Mouse (Mus musculus) embryonic facial prominence, embryonic 14.5 days (tissue): ENCODE data around the gene Ahnak2. TPM values are rescaled to one million over a fixed set of nuclear protein-coding genes. Genes with fewer than 3 reads are reported as not detected.
"Not testable (repeated sequence)": the region's sequence is repeated elsewhere in the genome, so short reads cannot be mapped to it uniquely, and the experiment has no call there.

ENCODE experiments used
- ATAC-seq: fragments of 200-750 bp; cut with Nextera tagmentation; 2 replicates; pipeline ENCODE4 v1.8.0; 2017; ENCODE audit warnings: low read depth, moderate number of reproducible peaks, moderate TSS enrichment
- DNase-seq: peaks from one replicate; pipeline ENCODE4 v3.0.0-alpha.2; 2015; ENCODE audit warnings: low spot score
- H3K27ac ChIP-seq: fragments of 300-500 bp; sonication (generic); replicated peaks from 2 replicates; pipeline ENCODE4 v1.5.1; 2014; ENCODE audit warnings: low read depth, mild to moderate bottlenecking, low read length, moderate library complexity
- H3K27me3 ChIP-seq: fragments of 300-500 bp; sonication (generic); replicated peaks from 2 replicates; pipeline ENCODE4 v1.6.1; 2014; ENCODE audit warnings: low read length; ENCODE audit not compliant: control insufficient read depth, insufficient read depth
- H3K36me3 ChIP-seq: fragments of 300-500 bp; sonication (generic); 2 replicates; pipeline ENCODE4 v1.6.1; 2014; ENCODE audit warnings: low read length, mixed read lengths; ENCODE audit not compliant: control insufficient read depth, insufficient read depth
- H3K4me1 ChIP-seq: fragments of 300-500 bp; sonication (generic); 2 replicates; pipeline ENCODE4 v1.6.1; 2014; ENCODE audit warnings: antibody characterized with exemption, low read length; ENCODE audit not compliant: control insufficient read depth, insufficient read depth
- H3K4me2 ChIP-seq: fragments of 300-500 bp; sonication (generic); 2 replicates; pipeline ENCODE4 v1.6.1; 2014; ENCODE audit warnings: low read depth, mild to moderate bottlenecking, low read length, moderate library complexity, mixed read lengths
- H3K4me3 ChIP-seq: fragments of 300-500 bp; sonication (generic); 2 replicates; pipeline ENCODE4 v1.5.1; 2014; ENCODE audit warnings: low read depth, mild to moderate bottlenecking, low read length
- H3K9ac ChIP-seq: fragments of 300-500 bp; sonication (generic); 2 replicates; pipeline ENCODE4 v1.6.1; 2014; ENCODE audit warnings: low read depth, mild to moderate bottlenecking, low read length, moderate library complexity, mixed read lengths
- H3K9me3 ChIP-seq: fragments of 300-500 bp; sonication (generic); 2 replicates; pipeline ENCODE4 v1.6.1; 2016; ENCODE audit warnings: low read length; ENCODE audit not compliant: control insufficient read depth
- WGBS: fragments of 180-500 bp; shearing (Covaris S2); extraction: QIAGEN DNeasy Blood & Tissue Kit; methylation state at CpG from one replicate; pipeline ENCODE4 v1.1.7; 2014; 5-methylcytosine and 5-hydroxymethylcytosine counted together
- polyA plus RNA-seq: library from polyadenylated mRNA; unstranded; fragments of >200 nt; fragmentation: Nextera tagmentation; extraction: Ambion mirVana; gene quantifications from 2 replicates; pipeline ENCODE4 v1.2.1, GENCODE M21; 2014

The Ahnak2 gene
- polyA plus RNA-seq, 1 experiment from 2014 or later, result 8.3 TPM

DNA sequence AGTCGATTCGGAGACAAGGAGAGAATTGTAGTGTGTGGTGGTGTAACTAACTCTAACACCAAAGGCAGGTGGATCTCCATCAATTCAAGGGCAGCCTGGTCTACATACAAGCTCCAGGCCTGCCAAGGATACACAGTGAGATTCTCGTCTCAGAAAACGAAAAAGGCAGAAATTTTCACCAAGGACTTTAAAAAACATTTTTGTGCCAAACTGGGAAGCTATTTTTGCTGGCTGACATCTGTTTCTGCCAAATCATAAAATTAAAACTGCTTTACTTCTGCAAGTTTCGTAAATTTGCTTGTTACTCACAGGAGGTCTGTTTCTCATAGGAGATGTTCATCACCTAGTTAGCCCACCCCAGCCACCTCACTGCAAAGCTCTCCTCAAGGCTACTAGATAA, 23.4 kb upstream of the Ahnak2 start:
- no peak overlapping the region for H3K4me2 ChIP-seq
- H3K27me3 ChIP-seq, result no peaks in the 10 kb centered on the region
- ATAC-seq (no peak), DNase-seq (no peak)
- peaks cover 24% of the 10 kb centered on the region for H3K4me1 ChIP-seq
- 83% methylated on average over 5 of the region's 5 CpGs for WGBS
- H3K36me3 ChIP-seq, result peaks cover 53% of the 10 kb centered on the region
- no peak overlapping the region for H3K27ac ChIP-seq
- H3K9me3 ChIP-seq, result no peaks in the 10 kb centered on the region
- no peak overlapping the region for H3K4me3 ChIP-seq
- peak overlapping the region; percentile 1; the same call in 1 of the 2 replicates for H3K9ac ChIP-seq

GRCm38 (mm10) chr12:112823221-112823620, 20.8 kb upstream of the Ahnak2 start:
- WGBS, result 80% methylated on average over 4 of the region's 4 CpGs
- ATAC-seq, result no peak
- peaks cover 79% of the 10 kb centered on the region for H3K36me3 ChIP-seq
- DNase-seq, result no peak
- no peaks in the 10 kb centered on the region for H3K9me3 ChIP-seq
- H3K4me1 ChIP-seq, result peaks cover 16% of the 10 kb centered on the region
- H3K27ac ChIP-seq, result peak overlapping the region; percentile 31; the same call in 1 of the 2 replicates
- H3K4me3 ChIP-seq, result no peak overlapping the region
- peak overlapping the region; percentile 41 for H3K9ac ChIP-seq
- no peaks in the 10 kb centered on the region for H3K27me3 ChIP-seq
- H3K4me2 ChIP-seq, result no peak overlapping the region

DNA sequence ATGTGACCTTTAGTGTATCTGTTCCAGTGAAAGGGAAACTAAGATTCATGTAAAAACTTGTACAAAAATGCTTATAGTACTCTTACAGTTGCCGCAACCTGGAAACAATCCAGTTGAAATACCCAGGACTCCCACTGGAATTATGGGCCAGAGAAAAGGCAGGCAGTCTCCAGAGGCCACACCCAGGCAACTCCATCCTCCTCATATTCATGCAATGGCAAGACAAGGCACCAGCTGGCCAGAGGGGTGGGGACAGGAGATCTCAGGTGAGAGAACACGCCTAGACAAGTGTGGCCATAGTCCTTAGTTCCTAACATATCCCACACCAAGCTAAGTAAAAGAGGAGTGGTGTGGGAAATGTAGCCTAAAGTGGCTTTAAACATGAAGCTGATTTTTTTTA, 20.2 kb upstream of the Ahnak2 start:
- ATAC-seq (0 out of 2 replicates have a peak, but pooled peaks have one; percentile 23), DNase-seq (peak; percentile 54)
- no peak overlapping the region for H3K27ac ChIP-seq
- H3K27me3 ChIP-seq, result no peaks in the 10 kb centered on the region
- H3K9me3 ChIP-seq, result no peaks in the 10 kb centered on the region
- H3K9ac ChIP-seq, result no peak overlapping the region
- H3K4me1 ChIP-seq, result peaks cover 11% of the 10 kb centered on the region
- H3K4me2 ChIP-seq, result no peak overlapping the region
- H3K36me3 ChIP-seq, result peaks cover 74% of the 10 kb centered on the region
- H3K4me3 ChIP-seq, result no peak overlapping the region
- WGBS, result 69% methylated on average over 2 of the region's 2 CpGs

- Histone ChIP-seq H3K36me3 (peaks cover 74% of the 10 kb centered on the region), H3K4me2 (no peak overlapping the region), H3K27ac (no peak overlapping the region), H3K4me1 (peaks cover 4% of the 10 kb centered on the region), H3K9ac (no peak overlapping the region), H3K9me3 (no peaks in the 10 kb centered on the region), H3K4me3 (no peak overlapping the region), H3K27me3 (no peaks in the 10 kb centered on the region)
- DNase-seq (no peak), ATAC-seq (no peak)
- 83% methylated on average over 4 of the region's 4 CpGs for WGBS
These were observed 19.5 kb upstream of the Ahnak2 start for GRCm38 (mm10) chr12:112821974-112822373.

DNA sequence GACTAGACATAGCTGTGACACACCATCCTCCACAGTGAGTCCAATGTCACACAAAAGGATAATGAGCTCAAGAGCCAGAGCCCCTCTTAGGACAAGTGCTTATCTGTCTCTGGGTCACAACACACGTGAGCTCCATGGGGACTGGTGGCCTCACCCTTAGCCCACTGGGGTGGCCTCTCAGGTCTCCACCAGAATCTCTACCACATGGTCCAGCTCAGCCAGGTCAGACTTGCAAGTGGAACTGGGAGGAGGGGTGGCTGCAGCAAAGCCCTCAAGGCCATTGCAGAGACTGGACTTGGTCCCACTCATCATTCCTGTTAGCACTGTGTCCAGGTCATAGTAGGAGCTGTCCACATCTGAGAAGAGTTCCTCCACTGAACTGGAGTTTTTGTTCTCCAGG, 18.8 kb upstream of the Ahnak2 start:
- no peak for ATAC-seq
- Histone ChIP-seq H3K36me3 (peaks cover 67% of the 10 kb centered on the region), H3K9ac (0 out of 2 replicates have a peak overlapping the region, but pooled peaks have one; percentile 8), H3K4me1 (peaks cover 2% of the 10 kb centered on the region; the same call in 1 of the 2 replicates), H3K4me2 (no peak overlapping the region), H3K9me3 (no peaks in the 10 kb centered on the region), H3K4me3 (no peak overlapping the region), H3K27me3 (no peaks in the 10 kb centered on the region), H3K27ac (no peak overlapping the region)
- no peak for DNase-seq
- 58% methylated on average over 1 of the region's 1 CpGs for WGBS

DNA sequence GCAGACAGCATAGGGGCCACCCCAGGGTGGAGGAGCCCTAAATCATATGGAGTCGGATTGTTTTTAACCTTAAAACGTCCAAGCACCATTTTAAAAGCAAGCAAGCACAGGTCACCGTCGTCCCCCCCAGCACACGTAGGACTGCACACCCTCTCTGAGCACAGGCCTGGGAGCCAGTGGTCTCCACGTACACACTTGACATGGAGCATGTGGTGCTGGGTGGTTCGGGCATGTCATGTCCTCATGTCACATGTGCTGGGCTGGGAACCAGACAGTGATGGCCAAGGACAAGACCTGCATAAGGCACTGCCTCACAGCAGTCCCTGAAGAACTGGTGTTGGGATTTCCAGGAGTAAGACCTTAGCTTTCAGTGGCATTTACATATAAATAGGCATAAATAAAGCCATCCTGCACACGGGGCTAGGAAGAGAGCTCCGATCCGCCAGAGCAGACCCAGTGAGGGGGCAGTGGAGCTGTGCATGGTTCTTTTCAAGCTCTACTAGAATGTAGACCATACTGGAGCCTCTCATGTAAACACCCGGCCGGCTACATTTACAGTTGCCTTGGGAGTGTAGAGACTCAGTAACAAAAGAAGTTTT, 18.0 kb upstream of the Ahnak2 start:
- Histone ChIP-seq H3K4me1 (peaks cover 2% of the 10 kb centered on the region; the same call in 1 of the 2 replicates), H3K27ac (no peak overlapping the region), H3K4me3 (no peak overlapping the region), H3K4me2 (no peak overlapping the region), H3K9me3 (no peaks in the 10 kb centered on the region), H3K27me3 (no peaks in the 10 kb centered on the region), H3K9ac (no peak overlapping the region), H3K36me3 (peaks cover 60% of the 10 kb centered on the region)
- no peak for DNase-seq
- no peak for ATAC-seq
- 87% methylated on average over 12 of the region's 12 CpGs for WGBS

GRCm38 (mm10) chr12:112819057-112819662, 16.7 kb upstream of the Ahnak2 start:
- DNase-seq, result no peak
- Histone ChIP-seq H3K27ac (no peak overlapping the region), H3K36me3 (peaks cover 53% of the 10 kb centered on the region), H3K9ac (no peak overlapping the region), H3K27me3 (no peaks in the 10 kb centered on the region), H3K4me3 (no peak overlapping the region), H3K4me2 (no peak overlapping the region), H3K9me3 (no peaks in the 10 kb centered on the region), H3K4me1 (no peaks in the 10 kb centered on the region; the same call in 1 of the 2 replicates)
- 87% methylated on average over 8 of the region's 8 CpGs for WGBS
- no peak for ATAC-seq

- not testable (repeated sequence) for H3K9ac ChIP-seq, DNase-seq, H3K27me3 ChIP-seq, H3K4me1 ChIP-seq, H3K4me3 ChIP-seq, H3K9me3 ChIP-seq, H3K4me2 ChIP-seq, H3K27ac ChIP-seq, ATAC-seq
- H3K36me3 ChIP-seq, result peaks cover 43% of the 10 kb centered on the region
- 83% methylated on average over 7 of the region's 7 CpGs for WGBS
These were observed 14.4 kb upstream of the Ahnak2 start for GRCm38 (mm10) chr12:112816866-112817265.

GRCm38 (mm10) chr12:112816294-112816693, 13.8 kb upstream of the Ahnak2 start:
- ATAC-seq, result no peak
- Histone ChIP-seq H3K27ac (no peak overlapping the region), H3K4me2 (no peak overlapping the region), H3K4me1 (no peaks in the 10 kb centered on the region), H3K36me3 (peaks cover 37% of the 10 kb centered on the region), H3K27me3 (no peaks in the 10 kb centered on the region), H3K9ac (no peak overlapping the region), H3K9me3 (no peaks in the 10 kb centered on the region), H3K4me3 (no peak overlapping the region)
- DNase-seq, result peak; percentile 37
- WGBS, result 51% methylated on average over 4 of the region's 4 CpGs
